Mouse (Mus musculus) megakaryocyte progenitor cell, adult 5-6 weeks (primary cell): ENCODE data around the gene Entpd3. TPM values are rescaled to one million over a fixed set of nuclear protein-coding genes. Genes with fewer than 3 reads are reported as not detected.

ENCODE experiments used
- ATAC-seq: replicated peaks from 2 replicates; pipeline ENCODE4 v1.8.0; 2016; ENCODE audit warnings: mild to moderate bottlenecking, moderate TSS enrichment, inconsistent platforms; ENCODE audit not compliant: poor library complexity
- total RNA-seq, 2 experiments: library from RNA; stranded (forward) in 1 of 2; stranded (reverse) in 1 of 2; fragments of 157-497, 149-512 nt in 1 of 2; fragments of 200-1000 nt in 1 of 2; gene quantifications; 2 replicates each; pipeline versions ENCODE4 v1.2.3 to v1.2.4; 2015 to 2017

Entpd3 gene
- not detected in 2 replicates for total RNA-seq (2015)
- total RNA-seq (2017): not detected in 2 replicates

- ATAC-seq: peak; percentile 66
Measured at GRCm38 (mm10) chr9:120539662-120540251, at the start of gene Entpd3. Entpd3 (plus strand) TSS chr9:120539818.

- peak; percentile 35 for ATAC-seq
Measured at GRCm38 (mm10) chr9:120491509-120491908, 48.1 kb upstream of the Entpd3 start.

- ATAC-seq: no peak
Measured at GRCm38 (mm10) chr9:120492010-120492399, 47.6 kb upstream of the Entpd3 start, which contains the start of gene Eif1b. Eif1b (plus strand) TSS chr9:120492232.

- peak; percentile 77 for ATAC-seq
Measured at GRCm38 (mm10) chr9:120492400-120493351, 46.9 kb upstream of the Entpd3 start.

GRCm38 (mm10) chr9:120493781-120494180, 45.8 kb upstream of the Entpd3 start:
- no peak for ATAC-seq

GRCm38 (mm10) chr9:120496691-120497090, 42.9 kb upstream of the Entpd3 start:
- peak; percentile 51 for ATAC-seq

- no peak for ATAC-seq
Measured at GRCm38 (mm10) chr9:120497983-120498382, 41.6 kb upstream of the Entpd3 start.

GRCm38 (mm10) chr9:120501191-120501902, 38.3 kb upstream of the Entpd3 start:
- peak; percentile 63 for ATAC-seq

GRCm38 (mm10) chr9:120502013-120502412, 37.6 kb upstream of the Entpd3 start:
- ATAC-seq: peak; percentile 86

- peak; percentile 48 for ATAC-seq
Measured at GRCm38 (mm10) chr9:120504423-120504822, 35.2 kb upstream of the Entpd3 start.

GRCm38 (mm10) chr9:120511781-120512180, 27.8 kb upstream of the Entpd3 start:
- ATAC-seq: peak; percentile 63

- ATAC-seq: peak; percentile 46
Measured at GRCm38 (mm10) chr9:120516720-120517119, 22.9 kb upstream of the Entpd3 start.

- ATAC-seq: no peak
Measured at GRCm38 (mm10) chr9:120518946-120519345, 20.7 kb upstream of the Entpd3 start.

GRCm38 (mm10) chr9:120519469-120520125, 20.0 kb upstream of the Entpd3 start:
- ATAC-seq: no peak

- no peak for ATAC-seq
Measured at GRCm38 (mm10) chr9:120521161-120521560, 18.5 kb upstream of the Entpd3 start.

GRCm38 (mm10) chr9:120527270-120527669, 12.3 kb upstream of the Entpd3 start:
- peak; percentile 23; the same call in 1 of the 2 replicates for ATAC-seq

GRCm38 (mm10) chr9:120527919-120528318, 11.7 kb upstream of the Entpd3 start:
- ATAC-seq: no peak

- ATAC-seq: peak; percentile 76
Measured at GRCm38 (mm10) chr9:120528815-120529510, 10.7 kb upstream of the Entpd3 start.

- ATAC-seq: no peak
Measured at GRCm38 (mm10) chr9:120530471-120530870, 9.1 kb upstream of the Entpd3 start.

- ATAC-seq: no peak
Measured at GRCm38 (mm10) chr9:120532062-120532461, 7.6 kb upstream of the Entpd3 start.
